Mouse (Mus musculus) midbrain, embryonic 16.5 days (tissue): ENCODE results near the gene Tpst2. TPM values are rescaled to one million over a fixed set of nuclear protein-coding genes. Genes with fewer than 3 reads are reported as not detected.
A peak's percentile ranks its signal among the peaks of the same experiment; 100 is the strongest.

Experiments
- ATAC-seq: fragments of 200-750 bp; cut with Nextera tagmentation; 2 replicates; pipeline ENCODE4 v1.8.0; 2017; ENCODE audit warnings: moderate TSS enrichment
- H3K27ac ChIP-seq: fragments of 300-500 bp; sonication (generic); 2 replicates; pipeline ENCODE4 v1.5.1; 2014; ENCODE audit warnings: mild to moderate bottlenecking, low read length, mixed read lengths
- H3K27me3 ChIP-seq: fragments of 300-500 bp; sonication (generic); 2 replicates; pipeline ENCODE4 v1.6.1; 2014; ENCODE audit warnings: low read depth, low read length, mixed read lengths; ENCODE audit not compliant: control insufficient read depth, insufficient read depth
- H3K36me3 ChIP-seq: fragments of 300-500 bp; sonication (generic); 2 replicates; pipeline ENCODE4 v1.6.1; 2014; ENCODE audit warnings: mild to moderate bottlenecking, low read length, moderate library complexity, mixed read lengths; ENCODE audit not compliant: control insufficient read depth, insufficient read depth
- H3K4me1 ChIP-seq: fragments of 300-500 bp; sonication (generic); 2 replicates; pipeline ENCODE4 v1.6.1; 2014; ENCODE audit warnings: mild to moderate bottlenecking, low read length, mixed read lengths; ENCODE audit not compliant: control insufficient read depth, insufficient read depth
- H3K4me2 ChIP-seq: fragments of 300-500 bp; sonication (generic); 2 replicates; pipeline ENCODE4 v1.6.1; 2014; ENCODE audit warnings: mild to moderate bottlenecking, low read length, mixed read lengths
- H3K4me3 ChIP-seq: fragments of 300-500 bp; sonication (generic); 2 replicates; pipeline ENCODE4 v1.5.1; 2014; ENCODE audit warnings: low read depth, mild to moderate bottlenecking, low read length, moderate library complexity, mixed read lengths
- H3K9ac ChIP-seq: fragments of 300-500 bp; sonication (generic); 2 replicates; pipeline ENCODE4 v1.6.1; 2014; ENCODE audit warnings: low read depth, low read length, mixed read lengths
- H3K9me3 ChIP-seq: fragments of 300-500 bp; sonication (generic); replicated peaks from 2 replicates; pipeline ENCODE4 v1.6.1; 2014; ENCODE audit warnings: mild to moderate bottlenecking, low read length, mixed read lengths; ENCODE audit not compliant: control insufficient read depth, poor library complexity, severe bottlenecking
- WGBS: fragments of 180-500 bp; shearing (Covaris S2); extraction: QIAGEN DNeasy Blood & Tissue Kit; methylation state at CpG from one replicate; pipeline ENCODE4 v1.1.7; 2014; 5-methylcytosine and 5-hydroxymethylcytosine counted together
- polyA plus RNA-seq: library from polyadenylated mRNA; unstranded; fragments of >200 nt; fragmentation: Nextera tagmentation; extraction: Ambion mirVana; gene quantifications from 2 replicates; pipeline ENCODE4 v1.2.1, GENCODE M21; 2015

Gene Tpst2
- polyA plus RNA-seq, 1 experiment from 2014 or later, result 34.5 TPM

GRCm38 (mm10) chr5:112343205-112343595 is 66.7 kb downstream of the Tpst2 start:
- Histone ChIP-seq H3K4me3 (peak overlapping the region; percentile 91), H3K4me2 (peak overlapping the region; percentile 90), H3K4me1 (peaks cover 38% of the 10 kb centered on the region), H3K9ac (peak overlapping the region; percentile 88), H3K27me3 (no peaks in the 10 kb centered on the region), H3K9me3 (no peaks in the 10 kb centered on the region), H3K27ac (peak overlapping the region; percentile 69), H3K36me3 (peaks cover 6% of the 10 kb centered on the region; the same call in 1 of the 2 replicates)
- ATAC-seq, result peak; percentile 72
- 0% methylated on average over 24 of the region's 24 CpGs for WGBS

GRCm38 (mm10) chr5:112344092-112344960 is 67.8 kb downstream of the Tpst2 start:
- H3K4me1 ChIP-seq, result peaks cover 38% of the 10 kb centered on the region
- H3K9me3 ChIP-seq, result no peaks in the 10 kb centered on the region
- ATAC-seq, result no peak
- no peak overlapping the region for H3K27ac ChIP-seq
- 80% methylated on average over 6 of the region's 6 CpGs for WGBS
- no peaks in the 10 kb centered on the region for H3K27me3 ChIP-seq
- H3K9ac ChIP-seq, result no peak overlapping the region
- H3K4me3 ChIP-seq, result no peak overlapping the region
- no peak overlapping the region; the same call in 1 of the 2 replicates for H3K4me2 ChIP-seq
- peaks cover 3% of the 10 kb centered on the region; the same call in 1 of the 2 replicates for H3K36me3 ChIP-seq

- no peaks in the 10 kb centered on the region for H3K27me3 ChIP-seq
- 86% methylated on average over 16 of the region's 16 CpGs for WGBS
- no peak for ATAC-seq
- no peaks in the 10 kb centered on the region for H3K9me3 ChIP-seq
- peaks cover 12% of the 10 kb centered on the region for H3K36me3 ChIP-seq
- no peak overlapping the region for H3K4me3 ChIP-seq
- peak overlapping the region; percentile 14; the same call in 1 of the 2 replicates for H3K4me2 ChIP-seq
- peak overlapping the region; percentile 25; the same call in 1 of the 2 replicates for H3K9ac ChIP-seq
- no peak overlapping the region for H3K27ac ChIP-seq
- peaks cover 38% of the 10 kb centered on the region for H3K4me1 ChIP-seq
Observed at GRCm38 (mm10) chr5:112346211-112346965, 69.9 kb downstream of the Tpst2 start.

- no peak for ATAC-seq
Observed at GRCm38 (mm10) chr5:112349169-112349568, 72.7 kb downstream of the Tpst2 start.

GRCm38 (mm10) chr5:112355493-112355892 is 79.0 kb downstream of the Tpst2 start:
- Histone ChIP-seq H3K4me2 (no peak overlapping the region), H3K27me3 (no peaks in the 10 kb centered on the region), H3K9me3 (no peaks in the 10 kb centered on the region), H3K4me1 (no peaks in the 10 kb centered on the region), H3K36me3 (peaks cover 20% of the 10 kb centered on the region), H3K9ac (no peak overlapping the region), H3K27ac (no peak overlapping the region), H3K4me3 (no peak overlapping the region)
- 93% methylated on average over 6 of the region's 6 CpGs for WGBS
- ATAC-seq, result no peak

More at GRCm38 (mm10) chr5:112349169-112349568, 72.7 kb downstream of the Tpst2 start:
- WGBS, result 87% methylated on average over 8 of the region's 8 CpGs
- Histone ChIP-seq H3K9ac (no peak overlapping the region), H3K4me1 (peaks cover 20% of the 10 kb centered on the region), H3K4me3 (no peak overlapping the region), H3K9me3 (no peaks in the 10 kb centered on the region), H3K27me3 (no peaks in the 10 kb centered on the region), H3K27ac (no peak overlapping the region), H3K36me3 (peaks cover 16% of the 10 kb centered on the region), H3K4me2 (no peak overlapping the region)

GRCm38 (mm10) chr5:112355910-112356309 is 79.4 kb downstream of the Tpst2 start, which contains the start of gene Gm6583:
Gene Gm6583, minus strand, starts transcription at chr5:112356033.
- Histone ChIP-seq H3K9ac (no peak within 1 kb of the TSS), H3K4me3 (no peak within 1 kb of the TSS), H3K4me2 (no peak within 1 kb of the TSS), H3K27me3 (no peaks in the 10 kb centered on the region), H3K4me1 (no peaks in the 10 kb centered on the region), H3K27ac (no peak within 1 kb of the TSS), H3K36me3 (peaks cover 20% of the 10 kb centered on the region), H3K9me3 (no peaks in the 10 kb centered on the region)
- WGBS, result 68% methylated on average over 13 of the region's 13 CpGs
- ATAC-seq, result no peak

- no peak overlapping the region for H3K4me3 ChIP-seq
- no peaks in the 10 kb centered on the region for H3K4me1 ChIP-seq
- no peaks in the 10 kb centered on the region for H3K27me3 ChIP-seq
- no peak for ATAC-seq
- 92% methylated on average over 9 of the region's 9 CpGs for WGBS
- no peak overlapping the region for H3K27ac ChIP-seq
- no peak overlapping the region for H3K9ac ChIP-seq
- H3K36me3 ChIP-seq, result peaks cover 20% of the 10 kb centered on the region
- H3K4me2 ChIP-seq, result no peak overlapping the region
- H3K9me3 ChIP-seq, result no peaks in the 10 kb centered on the region
Observed at GRCm38 (mm10) chr5:112356322-112356721, 79.8 kb downstream of the Tpst2 start.

- ATAC-seq, result no peak
- H3K36me3 ChIP-seq, result peaks cover 17% of the 10 kb centered on the region; the same call in 1 of the 2 replicates
- no peak overlapping the region for H3K4me2 ChIP-seq
- no peaks in the 10 kb centered on the region for H3K9me3 ChIP-seq
- WGBS, result 91% methylated on average over 4 of the region's 4 CpGs
- H3K27me3 ChIP-seq, result no peaks in the 10 kb centered on the region
- no peak overlapping the region for H3K27ac ChIP-seq
- no peak overlapping the region for H3K9ac ChIP-seq
- H3K4me3 ChIP-seq, result no peak overlapping the region
- no peaks in the 10 kb centered on the region for H3K4me1 ChIP-seq
Observed at GRCm38 (mm10) chr5:112359520-112359919, 83.0 kb downstream of the Tpst2 start.
